Mouse (Mus musculus) activated CD4-positive, CD25-positive, alpha-beta regulatory T cell, adult 4 months (primary cell): Measurements from ENCODE around the gene Dpf3. TPM values are rescaled to one million over a fixed set of nuclear protein-coding genes. Genes with fewer than 3 reads are reported as not detected.

Experiments
- ATAC-seq: one replicate; pipeline ENCODE4 v1.8.0; 2017
- polyA plus RNA-seq, 2 experiments: library from polyadenylated mRNA; unstranded; fragments of 100-300 nt; shearing (Covaris generic); gene quantifications; one replicate each; pipeline ENCODE4 v1.2.1; 2017

Dpf3 gene
- polyA plus RNA-seq, 2 experiments from 2014 or later, result 0.76 to 1.0 TPM

DNA sequence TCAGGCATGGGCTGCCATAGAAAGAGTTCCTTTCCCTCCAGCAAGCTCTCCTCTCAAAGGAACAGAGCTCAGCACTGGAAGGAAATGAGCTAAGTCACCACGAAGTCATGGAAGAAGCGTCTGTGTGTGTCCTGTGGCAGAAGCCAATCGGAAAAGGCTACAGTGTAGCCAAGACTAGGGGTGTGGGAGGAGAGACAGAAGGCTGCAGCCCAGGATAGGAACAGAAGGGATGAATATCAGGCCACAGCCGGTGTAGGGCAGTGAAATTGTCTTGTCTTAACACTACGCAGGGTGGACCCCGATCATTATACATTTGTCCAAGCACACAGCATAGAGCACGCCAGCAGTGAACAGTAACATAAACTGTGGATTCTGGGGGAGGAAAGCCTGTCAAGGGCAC lies 157.5 kb downstream of the Dpf3 start:
- no peak for ATAC-seq

- ATAC-seq, result no peak
Observed at GRCm38 (mm10) chr12:83328899-83329298, 158.6 kb downstream of the Dpf3 start.

DNA sequence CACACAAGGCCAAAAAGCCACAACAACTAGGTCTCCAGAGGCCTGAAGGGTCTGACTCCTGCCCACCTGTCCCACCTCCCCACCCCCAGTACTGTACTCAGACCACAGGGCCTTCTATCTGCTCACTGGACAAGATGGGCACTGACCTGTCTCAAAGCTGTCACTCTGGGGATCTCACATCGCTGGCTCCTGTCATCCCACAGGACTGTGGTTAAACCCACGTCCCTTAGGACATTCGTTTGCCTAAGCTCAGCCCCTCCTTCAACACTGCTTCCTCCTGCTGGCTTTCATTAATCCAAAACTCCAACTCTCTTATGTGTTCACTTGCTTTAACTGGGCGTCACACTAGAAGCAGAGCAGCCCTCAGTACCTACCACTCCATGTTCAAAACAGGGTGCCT lies 159.0 kb downstream of the Dpf3 start:
- no peak for ATAC-seq

GRCm38 (mm10) chr12:83327451-83327850 lies 160.1 kb downstream of the Dpf3 start:
- no peak for ATAC-seq

DNA sequence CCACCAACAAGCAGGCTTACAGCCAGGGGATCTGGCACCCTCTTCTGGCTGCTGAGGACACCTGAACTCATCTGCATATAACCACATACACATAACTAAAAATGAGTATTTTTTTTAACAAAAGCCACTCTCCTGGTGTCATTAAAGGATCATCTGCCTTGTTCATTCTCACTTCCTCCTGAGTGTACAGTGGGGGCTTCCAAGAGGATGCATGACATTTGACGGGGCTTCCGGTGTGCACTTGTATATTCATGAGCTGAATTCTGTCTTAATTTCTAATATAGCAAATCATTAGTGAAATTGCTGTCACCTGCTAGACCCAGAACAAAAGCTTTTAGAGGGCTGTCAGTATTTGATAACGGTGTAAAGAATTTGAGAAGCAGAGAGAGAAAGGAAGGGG lies 166.8 kb downstream of the Dpf3 start:
- ATAC-seq, result no peak

- ATAC-seq, result no peak
Observed at GRCm38 (mm10) chr12:83317646-83318443, 169.7 kb downstream of the Dpf3 start.

- ATAC-seq, result no peak
Observed at GRCm38 (mm10) chr12:83314666-83315065, 172.8 kb downstream of the Dpf3 start.

DNA sequence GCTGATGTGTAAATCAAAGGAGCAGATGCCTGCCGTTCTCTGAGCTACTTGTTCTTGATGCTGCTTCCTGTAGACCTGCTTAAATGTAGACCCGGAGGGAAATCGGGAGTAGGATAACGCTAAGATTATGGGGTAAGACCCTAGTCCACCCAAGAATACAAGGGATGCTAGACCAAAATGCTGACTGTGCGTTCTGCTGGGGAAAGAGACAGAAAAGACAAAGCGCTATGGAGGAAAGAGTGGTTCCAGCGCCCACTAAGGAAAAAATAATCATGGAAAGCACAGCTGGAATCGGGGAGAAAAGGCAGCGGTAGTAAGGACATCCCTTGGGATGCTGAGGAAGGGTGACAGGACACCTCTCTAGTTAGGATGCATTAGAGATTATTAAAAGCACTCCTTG lies 174.7 kb downstream of the Dpf3 start:
- ATAC-seq, result no peak

GRCm38 (mm10) chr12:83310567-83310966 lies 176.9 kb downstream of the Dpf3 start:
- no peak for ATAC-seq

GRCm38 (mm10) chr12:83309031-83309804 lies 178.3 kb downstream of the Dpf3 start:
- no peak for ATAC-seq

DNA sequence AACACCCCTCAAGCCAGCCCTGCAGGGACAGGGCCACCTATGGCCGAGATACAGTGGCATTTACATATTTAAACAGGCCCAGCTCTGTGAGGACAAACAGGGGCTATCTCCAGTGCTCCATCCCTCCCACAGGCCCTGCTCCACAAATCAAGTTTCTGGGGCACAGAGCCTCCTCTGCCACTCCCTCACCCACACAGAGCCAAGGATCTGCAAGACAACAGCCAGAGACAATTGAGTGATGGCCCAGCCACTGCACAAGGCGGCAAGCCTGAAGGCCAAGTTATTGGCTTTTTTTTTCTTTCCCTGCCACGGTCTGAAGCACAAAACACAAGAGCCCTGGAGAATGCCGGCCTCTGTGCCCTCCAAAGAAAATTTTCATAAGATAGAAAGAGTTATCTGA lies 178.9 kb downstream of the Dpf3 start:
- ATAC-seq, result no peak

DNA sequence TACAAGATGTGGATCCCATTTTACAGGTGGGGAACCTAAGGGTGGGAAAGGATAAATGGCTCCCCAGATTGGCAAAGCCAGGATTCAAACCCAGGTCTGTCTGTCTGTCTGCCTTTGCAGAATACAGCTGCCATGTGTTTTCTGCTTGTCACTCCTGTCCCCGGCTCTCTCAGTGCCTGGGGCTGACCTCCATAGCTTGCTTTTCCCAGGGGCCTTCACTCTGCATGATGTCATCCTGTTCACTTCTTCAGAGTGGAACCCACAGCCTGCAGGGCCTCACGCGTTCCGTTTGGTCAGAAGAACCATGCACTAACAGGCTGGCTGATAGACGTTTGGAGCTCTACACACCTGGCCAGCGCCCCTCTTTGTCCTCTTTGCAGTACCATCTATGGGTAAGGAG lies 184.3 kb downstream of the Dpf3 start:
- ATAC-seq, result no peak

- no peak for ATAC-seq
Observed at GRCm38 (mm10) chr12:83302320-83303153, 185.0 kb downstream of the Dpf3 start.

DNA sequence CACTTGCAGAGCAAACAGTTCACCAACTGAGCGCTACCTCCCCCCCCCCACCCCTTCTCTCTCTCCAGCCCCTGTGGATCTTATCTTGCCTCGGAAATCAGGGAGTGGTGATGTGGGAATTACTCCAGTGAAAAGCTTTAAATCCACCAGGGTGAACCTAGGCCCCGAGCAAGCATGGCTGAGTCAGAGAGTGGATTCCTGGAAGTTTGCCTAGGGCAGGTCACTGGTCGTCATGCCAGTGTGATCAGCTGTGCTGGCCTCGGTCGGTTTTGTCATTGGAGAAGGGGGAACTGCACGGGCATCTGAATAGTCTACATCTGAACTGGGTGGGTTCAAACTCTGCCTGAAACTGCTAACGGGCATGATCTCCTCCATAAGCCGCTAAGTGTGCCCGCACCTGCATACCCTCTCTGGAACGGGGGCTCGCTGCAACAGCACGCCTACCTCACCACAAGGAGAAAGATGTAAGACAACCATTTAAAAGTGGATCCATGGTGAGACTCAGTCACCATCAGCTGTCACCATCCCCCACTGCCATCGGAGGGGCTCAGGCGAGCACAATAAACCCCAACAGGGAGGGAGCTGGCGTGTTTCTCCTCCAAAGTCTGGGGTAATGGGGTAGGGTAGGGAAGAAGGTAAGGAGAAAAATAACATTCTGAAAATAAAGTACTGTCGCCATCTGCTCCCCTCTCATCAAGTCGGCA lies 185.7 kb downstream of the Dpf3 start:
- ATAC-seq, result no peak

GRCm38 (mm10) chr12:83298358-83298757 lies 189.2 kb downstream of the Dpf3 start:
- no peak for ATAC-seq

DNA sequence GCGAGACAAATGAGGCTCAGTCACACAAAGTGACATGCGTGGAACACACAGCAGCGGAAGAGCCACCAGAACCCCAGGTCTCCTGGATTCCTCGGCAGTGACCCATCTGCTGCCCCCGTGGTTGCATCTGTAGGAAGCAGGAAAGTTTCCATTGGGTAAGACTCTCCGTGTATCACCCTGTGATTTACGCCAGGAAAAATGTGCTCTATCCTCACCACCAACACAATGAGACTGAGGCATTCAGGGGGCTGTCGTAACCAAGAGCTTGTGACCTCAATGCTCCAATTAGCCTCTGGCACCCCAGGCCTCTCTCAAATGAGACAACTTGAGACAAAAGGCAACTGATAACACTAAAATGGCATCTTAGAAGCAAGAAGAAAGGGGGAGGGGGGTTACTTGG lies 192.5 kb downstream of the Dpf3 start:
- no peak for ATAC-seq

DNA sequence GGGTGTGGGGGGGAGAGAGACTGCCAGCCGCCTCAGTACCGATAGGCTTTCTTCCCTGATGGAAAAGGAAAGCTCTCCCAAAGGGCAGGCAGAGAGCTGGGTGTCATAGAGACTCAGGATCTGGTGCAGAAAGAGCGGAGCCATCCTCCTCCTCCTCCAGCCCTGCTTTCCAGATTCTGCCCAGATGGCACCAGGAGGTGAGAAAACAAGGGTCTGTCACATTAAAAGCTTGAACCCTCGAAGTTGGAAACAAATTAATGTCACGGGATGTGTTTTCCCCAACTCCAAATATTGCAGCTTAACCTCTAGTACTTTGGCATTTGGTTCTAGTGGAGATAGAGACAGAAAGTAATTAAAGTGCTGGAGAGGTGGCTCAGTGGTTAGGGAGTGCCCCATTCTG lies 195.6 kb downstream of the Dpf3 start:
- no peak for ATAC-seq

GRCm38 (mm10) chr12:83286496-83287492 lies 200.7 kb downstream of the Dpf3 start:
- no peak for ATAC-seq

GRCm38 (mm10) chr12:83283591-83284320 lies 203.8 kb downstream of the Dpf3 start:
- no peak for ATAC-seq
